Mouse (Mus musculus): ENCODE data around the gene Ctnna3. TPM values are rescaled to one million over a fixed set of nuclear protein-coding genes. Genes with fewer than 3 reads are reported as not detected.

Gene Ctnna3
- polyA plus RNA-seq, 1 experiment from 2014 or later, result 0.26 TPM

DNA sequence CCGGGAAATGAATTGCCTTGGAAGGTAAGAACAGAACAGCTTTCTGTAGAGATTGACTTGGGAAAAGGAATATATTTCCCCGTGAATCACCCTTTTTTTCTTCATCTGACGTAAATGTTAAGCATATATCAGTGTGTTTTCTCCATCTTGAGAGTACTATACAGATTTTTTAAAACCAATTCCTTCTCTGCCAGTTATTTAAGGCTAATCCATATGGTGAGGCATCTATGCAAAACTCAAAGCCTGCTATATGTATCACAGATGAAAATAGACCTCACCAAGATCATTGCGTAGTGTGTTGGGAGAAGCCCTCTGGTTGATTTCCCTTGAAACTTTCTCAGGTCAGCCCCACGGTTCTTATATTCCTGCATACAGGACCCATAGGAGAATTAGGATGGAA lies 464.7 kb downstream of the Ctnna3 start:
- Histone ChIP-seq H3K27ac (no peak overlapping the region), H3K27me3 (no peaks in the 10 kb centered on the region), H3K4me2 (no peak overlapping the region), H3K9ac (no peak overlapping the region), H3K4me3 (no peak overlapping the region), H3K4me1 (no peaks in the 10 kb centered on the region), H3K36me3 (ENCODE audit: poor library complexity, severe bottlenecking) (no peaks in the 10 kb centered on the region), H3K9me3 (replicated peaks) (no peaks in the 10 kb centered on the region)
- 91% methylated on average over 5 of the region's 5 CpGs for WGBS
- ATAC-seq, result no peak

DNA sequence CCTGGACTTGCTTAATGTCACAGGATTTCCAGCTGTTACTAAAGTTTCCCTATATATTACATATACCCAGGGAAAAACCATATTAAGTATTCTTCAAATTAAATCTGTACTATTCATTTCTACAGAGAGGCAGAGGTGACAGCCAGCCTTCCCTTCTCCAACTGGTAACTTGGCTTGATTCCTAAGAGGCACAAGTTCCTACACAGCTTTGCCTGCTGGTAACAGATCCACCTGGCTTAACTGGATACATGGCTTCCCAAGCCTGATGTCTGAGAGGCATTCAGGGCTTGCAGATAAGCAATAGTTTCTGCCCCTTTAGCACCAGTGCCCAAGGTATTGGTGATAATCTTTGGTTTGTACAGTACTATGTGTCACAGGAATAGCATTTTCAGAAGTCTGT lies 470.0 kb downstream of the Ctnna3 start:
- no peaks in the 10 kb centered on the region for H3K4me1 ChIP-seq
- H3K4me2 ChIP-seq, result no peak overlapping the region
- H3K4me3 ChIP-seq, result no peak overlapping the region
- H3K27me3 ChIP-seq, result no peaks in the 10 kb centered on the region
- H3K9ac ChIP-seq, result no peak overlapping the region
- no peak for ATAC-seq
- no peak overlapping the region for H3K27ac ChIP-seq
- no peaks in the 10 kb centered on the region for H3K36me3 ChIP-seq (ENCODE audit: poor library complexity, severe bottlenecking)
- H3K9me3 ChIP-seq (replicated peaks), result no peaks in the 10 kb centered on the region

DNA sequence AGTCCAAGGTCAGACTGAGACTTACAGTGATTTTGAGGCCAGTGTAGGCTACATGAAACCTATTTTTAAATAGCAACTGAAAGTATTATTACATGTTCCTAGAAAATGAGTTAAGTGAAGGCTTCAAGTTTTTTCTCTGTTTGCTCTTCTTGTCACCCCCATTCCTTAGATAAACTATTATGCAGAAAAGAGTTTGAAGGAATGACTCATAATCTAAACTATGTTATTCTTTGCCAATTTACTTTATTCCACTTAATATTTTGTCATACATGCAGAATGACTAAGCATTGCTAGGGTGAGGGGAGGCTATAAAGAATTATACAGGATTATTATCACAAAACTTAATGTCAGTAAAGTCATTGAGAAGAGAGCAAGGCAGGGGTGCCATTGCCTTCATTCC lies 479.0 kb downstream of the Ctnna3 start:
- ATAC-seq, result no peak
- H3K9me3 ChIP-seq (replicated peaks), result no peaks in the 10 kb centered on the region

DNA sequence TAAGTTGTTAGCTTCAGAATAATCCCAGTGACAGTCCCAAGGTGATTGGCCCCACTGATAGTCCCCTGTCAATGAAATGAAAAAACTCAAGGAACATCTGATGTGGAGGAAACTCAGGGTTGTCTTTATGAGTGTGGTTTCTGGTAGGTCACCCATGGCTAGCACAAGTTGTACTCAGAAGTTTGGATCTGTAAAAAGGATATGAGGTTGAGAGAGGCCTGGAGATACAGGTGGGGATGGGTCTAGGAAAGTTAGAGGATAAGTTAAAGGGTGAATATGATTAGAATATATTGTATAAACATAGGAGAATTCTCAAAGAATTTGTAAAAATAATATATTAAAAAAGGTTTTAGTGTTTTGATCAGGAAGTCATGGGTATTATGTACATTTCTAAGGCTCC lies 497.4 kb downstream of the Ctnna3 start, which contains the start of gene Gm10118:
Gene Gm10118, minus strand, starts transcription at position 101 of the 400 bp plus-strand sequence.
- Histone ChIP-seq H3K9me3 (replicated peaks) (no peaks in the 10 kb centered on the region), H3K4me2 (no peak within 1 kb of the TSS), H3K36me3 (ENCODE audit: poor library complexity, severe bottlenecking) (no peaks in the 10 kb centered on the region), H3K27me3 (no peaks in the 10 kb centered on the region), H3K4me1 (no peaks in the 10 kb centered on the region), H3K9ac (no peak within 1 kb of the TSS), H3K4me3 (no peak within 1 kb of the TSS), H3K27ac (no peak within 1 kb of the TSS)
- no peak for ATAC-seq

More for the DNA sequence above, 479.0 kb downstream of the Ctnna3 start:
- no peak overlapping the region for H3K27ac ChIP-seq
- no peaks in the 10 kb centered on the region for H3K27me3 ChIP-seq
- no peaks in the 10 kb centered on the region for H3K4me1 ChIP-seq
- no peaks in the 10 kb centered on the region for H3K36me3 ChIP-seq (ENCODE audit: poor library complexity, severe bottlenecking)
- H3K4me3 ChIP-seq, result no peak overlapping the region
- H3K9ac ChIP-seq, result no peak overlapping the region
- H3K4me2 ChIP-seq, result no peak overlapping the region

DNA sequence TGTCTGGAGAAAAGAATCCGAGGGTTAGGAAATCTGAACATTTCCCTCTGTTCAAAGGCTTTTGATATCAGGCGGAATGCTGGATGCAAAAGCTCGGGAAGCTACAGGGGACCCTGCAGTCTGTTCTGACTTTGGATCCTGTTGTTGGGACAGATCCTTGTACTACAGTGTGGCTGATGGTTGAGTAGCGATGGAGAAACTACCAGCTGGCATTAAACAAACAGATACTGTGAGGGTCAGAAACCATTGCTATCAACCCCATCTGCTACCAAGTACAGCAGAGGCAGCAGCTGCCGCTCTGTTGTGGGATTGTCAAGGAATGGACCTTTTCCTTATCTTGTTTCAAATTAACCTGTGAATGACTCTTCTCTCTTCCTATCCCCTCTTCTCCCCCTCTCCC lies 504.0 kb downstream of the Ctnna3 start:
- no peak overlapping the region for H3K4me2 ChIP-seq
- ATAC-seq, result peak; percentile 27; the same call in 1 of the 2 replicates

DNA sequence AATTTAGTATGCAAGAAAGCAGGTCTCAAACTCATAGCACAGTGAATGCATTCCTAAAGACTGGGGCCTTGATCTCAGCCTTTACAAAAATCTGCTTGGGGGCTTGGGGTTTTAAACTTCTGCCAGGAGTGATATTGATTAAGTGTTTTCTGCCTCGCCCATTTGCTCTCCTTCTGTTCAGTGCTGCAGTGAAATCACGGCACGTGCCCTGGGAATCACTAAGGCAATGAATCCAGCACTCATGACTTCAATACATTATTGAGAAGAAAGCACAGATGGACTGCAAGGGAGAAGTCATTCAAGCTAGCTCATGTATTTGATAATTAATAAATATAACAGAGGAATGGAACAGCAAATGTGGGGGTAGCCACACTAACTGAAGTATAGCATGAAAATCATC lies 515.6 kb downstream of the Ctnna3 start:
- Histone ChIP-seq H3K27ac (no peak overlapping the region), H3K4me1 (0 out of 2 replicates have a peak, but pooled peaks cover 10% of the 10 kb centered on the region), H3K9me3 (replicated peaks) (no peaks in the 10 kb centered on the region), H3K4me2 (no peak overlapping the region), H3K36me3 (ENCODE audit: poor library complexity, severe bottlenecking) (no peaks in the 10 kb centered on the region), H3K9ac (no peak overlapping the region), H3K27me3 (no peaks in the 10 kb centered on the region), H3K4me3 (no peak overlapping the region)
- WGBS, result 66% methylated on average over 3 of the region's 3 CpGs
- ATAC-seq, result no peak

More for the DNA sequence above, 504.0 kb downstream of the Ctnna3 start:
- no peaks in the 10 kb centered on the region for H3K27me3 ChIP-seq
- 71% methylated on average over 5 of the region's 5 CpGs for WGBS
- no peak overlapping the region for H3K27ac ChIP-seq
- no peak overlapping the region for H3K9ac ChIP-seq
- no peak overlapping the region for H3K4me3 ChIP-seq
- no peaks in the 10 kb centered on the region for H3K9me3 ChIP-seq (replicated peaks)
- H3K4me1 ChIP-seq, result no peaks in the 10 kb centered on the region
- no peaks in the 10 kb centered on the region for H3K36me3 ChIP-seq (ENCODE audit: poor library complexity, severe bottlenecking)

DNA sequence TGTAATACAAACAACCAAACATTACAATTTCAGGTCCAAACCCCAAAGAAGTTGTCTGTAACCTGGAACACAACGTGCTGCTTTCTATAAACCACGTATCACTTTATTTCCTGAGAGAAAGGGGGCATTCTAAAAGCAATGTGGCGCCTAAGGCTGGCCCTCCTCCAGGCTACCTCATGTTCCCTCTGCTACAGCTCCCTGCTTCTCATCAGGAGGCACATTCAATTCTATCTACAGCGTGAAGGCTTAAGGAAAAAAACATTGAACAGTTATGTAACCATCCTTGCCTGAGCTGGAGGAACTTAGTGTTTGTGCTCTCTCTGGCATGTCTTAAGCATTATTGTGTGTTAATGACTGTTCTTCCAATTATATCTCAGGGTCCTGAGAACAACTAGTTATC lies 517.4 kb downstream of the Ctnna3 start:
- 74% methylated on average over 4 of the region's 4 CpGs for WGBS
- H3K4me1 ChIP-seq, result 0 out of 2 replicates have a peak, but pooled peaks cover 4% of the 10 kb centered on the region
- no peaks in the 10 kb centered on the region for H3K9me3 ChIP-seq (replicated peaks)
- no peak overlapping the region for H3K4me3 ChIP-seq
- no peak overlapping the region for H3K4me2 ChIP-seq
- H3K27me3 ChIP-seq, result no peaks in the 10 kb centered on the region
- H3K27ac ChIP-seq, result no peak overlapping the region
- ATAC-seq, result no peak
- no peak overlapping the region for H3K9ac ChIP-seq
- no peaks in the 10 kb centered on the region for H3K36me3 ChIP-seq (ENCODE audit: poor library complexity, severe bottlenecking)

DNA sequence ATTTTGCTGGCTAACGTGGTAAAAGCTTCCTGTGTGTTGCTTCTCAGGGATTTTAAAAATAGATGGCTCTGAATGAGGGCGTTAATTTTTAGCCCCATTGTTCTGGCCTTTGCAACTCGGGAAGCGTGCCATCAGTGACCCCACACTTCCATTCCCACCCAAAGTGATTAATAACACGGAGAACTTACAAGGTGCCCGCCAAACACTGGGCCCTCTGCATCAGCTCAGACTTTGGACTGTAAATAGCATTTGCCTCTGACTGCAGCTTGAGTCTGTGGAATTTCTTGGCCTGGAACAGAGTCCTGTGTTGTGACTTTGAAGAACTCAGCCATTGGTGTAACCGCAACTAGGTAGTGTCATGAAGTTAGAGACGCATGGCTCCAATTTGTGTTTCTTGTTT lies 521.0 kb downstream of the Ctnna3 start:
- H3K4me2 ChIP-seq, result no peak overlapping the region
- H3K9ac ChIP-seq, result no peak overlapping the region
- 60% methylated on average over 8 of the region's 8 CpGs for WGBS
- H3K27ac ChIP-seq, result no peak overlapping the region
- H3K27me3 ChIP-seq, result no peaks in the 10 kb centered on the region
- H3K36me3 ChIP-seq (ENCODE audit: poor library complexity, severe bottlenecking), result no peaks in the 10 kb centered on the region
- no peak for ATAC-seq
- H3K4me3 ChIP-seq, result no peak overlapping the region
- no peaks in the 10 kb centered on the region for H3K9me3 ChIP-seq (replicated peaks)
- 0 out of 2 replicates have a peak, but pooled peaks cover 4% of the 10 kb centered on the region for H3K4me1 ChIP-seq

DNA sequence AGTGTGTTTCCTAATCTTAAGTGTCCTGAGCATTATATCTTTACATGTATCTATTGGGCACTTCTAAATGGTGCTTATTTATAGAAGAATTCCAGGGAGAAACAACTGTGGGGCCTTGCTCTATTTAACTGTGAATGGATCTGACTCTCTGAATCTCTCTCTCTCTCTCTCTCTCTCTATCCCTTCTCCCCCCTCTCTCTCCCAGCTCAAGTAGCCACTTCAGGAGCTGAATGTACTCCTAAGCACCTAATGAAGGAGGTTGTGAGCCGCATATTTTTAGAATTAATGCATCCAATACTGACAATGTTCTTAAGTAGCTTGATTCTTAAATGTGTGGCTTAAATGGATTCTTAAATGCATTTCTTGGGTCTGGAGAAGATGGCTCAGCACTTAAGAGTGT lies 521.6 kb downstream of the Ctnna3 start:
- H3K27me3 ChIP-seq, result no peaks in the 10 kb centered on the region
- no peak for ATAC-seq
- H3K36me3 ChIP-seq (ENCODE audit: poor library complexity, severe bottlenecking), result no peaks in the 10 kb centered on the region
- H3K4me2 ChIP-seq, result no peak overlapping the region
- H3K4me1 ChIP-seq, result no peaks in the 10 kb centered on the region
- H3K4me3 ChIP-seq, result no peak overlapping the region
- 71% methylated on average over 1 of the region's 1 CpGs for WGBS
- H3K9ac ChIP-seq, result no peak overlapping the region
- no peaks in the 10 kb centered on the region for H3K9me3 ChIP-seq (replicated peaks)
- H3K27ac ChIP-seq, result no peak overlapping the region

DNA sequence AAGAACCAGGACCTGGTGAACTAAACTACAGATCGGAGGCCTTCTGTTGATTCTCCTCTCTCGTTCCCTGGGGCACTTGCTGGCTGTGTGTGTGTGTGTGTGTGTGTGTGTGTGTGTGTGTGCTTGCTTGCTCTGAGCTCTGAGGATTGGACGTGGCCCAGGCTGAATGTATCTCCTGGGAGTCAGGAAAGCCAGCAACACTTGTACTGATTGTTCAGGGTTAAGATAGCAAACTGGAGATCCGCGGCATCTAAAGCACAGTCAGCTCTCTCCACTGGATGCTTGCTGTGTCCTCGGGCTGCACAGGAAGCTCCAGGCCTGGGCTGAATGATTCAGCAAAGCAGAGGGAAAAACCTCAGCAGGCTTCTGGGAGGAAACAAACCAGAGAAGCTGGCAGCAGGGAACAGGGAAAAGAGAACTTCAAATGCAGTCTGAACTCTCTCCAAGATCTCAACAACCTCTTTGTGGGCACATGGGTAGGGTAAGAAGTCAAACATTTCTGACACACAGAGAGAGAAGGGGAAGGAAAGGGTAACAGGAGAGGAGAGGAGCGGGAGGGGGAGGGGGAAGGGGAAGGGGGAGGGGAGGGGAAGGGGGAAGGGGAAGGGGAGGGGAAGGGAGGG lies 524.5 kb downstream of the Ctnna3 start:
- H3K36me3 ChIP-seq (ENCODE audit: poor library complexity, severe bottlenecking), result no peaks in the 10 kb centered on the region
- WGBS, result 29% methylated on average over 6 of the region's 7 CpGs
- H3K9ac ChIP-seq, result no peak overlapping the region
- no peaks in the 10 kb centered on the region for H3K4me1 ChIP-seq
- H3K9me3 ChIP-seq (replicated peaks), result no peaks in the 10 kb centered on the region
- no peak overlapping the region for H3K4me3 ChIP-seq
- ATAC-seq, result no peak
- no peak overlapping the region for H3K4me2 ChIP-seq
- no peaks in the 10 kb centered on the region for H3K27me3 ChIP-seq
- H3K27ac ChIP-seq, result no peak overlapping the region

DNA sequence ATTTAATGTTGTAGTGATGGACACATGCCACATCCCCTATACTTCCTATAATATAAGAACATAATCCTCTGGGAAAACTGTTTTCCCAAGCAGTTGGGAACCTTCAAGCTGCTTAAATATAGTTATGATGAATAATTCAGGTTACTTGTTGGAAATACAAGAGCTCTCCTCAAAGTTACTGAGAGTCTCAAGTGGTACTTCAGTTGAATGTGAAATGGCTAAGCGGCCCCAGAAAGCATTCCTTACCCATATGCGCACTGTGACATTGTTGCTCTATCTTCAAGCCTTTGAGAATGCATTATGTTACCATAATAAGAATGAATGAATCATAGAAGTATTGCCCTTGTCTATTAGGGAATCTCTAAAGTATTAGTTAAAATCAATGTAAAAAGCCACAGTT lies 542.4 kb downstream of the Ctnna3 start:
- H3K9me3 ChIP-seq (replicated peaks), result no peaks in the 10 kb centered on the region
- 87% methylated on average over 2 of the region's 2 CpGs for whole genome bisulfite sequencing
- ATAC-seq, result no peak
- 0 out of 2 replicates have a peak, but pooled peaks cover 4% of the 10 kb centered on the region for H3K4me1 ChIP-seq
- H3K27ac ChIP-seq, result no peak overlapping the region
- H3K36me3 ChIP-seq (ENCODE audit: poor library complexity, severe bottlenecking), result no peaks in the 10 kb centered on the region
- no peak overlapping the region for H3K9ac ChIP-seq
- no peak overlapping the region for H3K4me3 ChIP-seq
- no peaks in the 10 kb centered on the region for H3K27me3 ChIP-seq
- H3K4me2 ChIP-seq, result no peak overlapping the region

DNA sequence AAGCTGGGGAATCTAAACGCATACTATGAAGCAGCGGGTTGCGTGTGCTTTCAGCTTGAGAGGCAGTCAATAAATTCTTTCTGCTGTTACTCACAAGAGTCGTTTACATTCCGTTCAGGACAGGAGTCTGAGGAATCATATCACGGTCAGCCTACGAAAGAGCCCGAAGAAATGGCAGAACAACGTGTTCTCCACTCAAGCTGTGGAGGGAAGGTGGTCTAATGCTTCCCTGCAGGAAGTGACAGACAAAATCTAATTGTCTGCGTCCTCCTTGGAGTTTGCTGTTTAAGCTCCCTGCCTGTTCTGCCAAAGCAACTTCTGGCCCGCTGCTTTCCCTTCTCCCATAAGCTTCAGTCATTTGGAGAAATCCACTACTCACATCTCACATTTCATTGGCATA lies 548.2 kb downstream of the Ctnna3 start:
- Histone ChIP-seq H3K9ac (no peak overlapping the region), H3K27ac (peak overlapping the region; percentile 60), H3K4me3 (peak overlapping the region; percentile 16), H3K27me3 (no peaks in the 10 kb centered on the region), H3K36me3 (ENCODE audit: poor library complexity, severe bottlenecking) (no peaks in the 10 kb centered on the region), H3K4me2 (peak overlapping the region; percentile 50), H3K9me3 (replicated peaks) (no peaks in the 10 kb centered on the region), H3K4me1 (peaks cover 13% of the 10 kb centered on the region)
- WGBS, result 21% methylated on average over 11 of the region's 11 CpGs
- peak; percentile 23; the same call in 1 of the 2 replicates for ATAC-seq

DNA sequence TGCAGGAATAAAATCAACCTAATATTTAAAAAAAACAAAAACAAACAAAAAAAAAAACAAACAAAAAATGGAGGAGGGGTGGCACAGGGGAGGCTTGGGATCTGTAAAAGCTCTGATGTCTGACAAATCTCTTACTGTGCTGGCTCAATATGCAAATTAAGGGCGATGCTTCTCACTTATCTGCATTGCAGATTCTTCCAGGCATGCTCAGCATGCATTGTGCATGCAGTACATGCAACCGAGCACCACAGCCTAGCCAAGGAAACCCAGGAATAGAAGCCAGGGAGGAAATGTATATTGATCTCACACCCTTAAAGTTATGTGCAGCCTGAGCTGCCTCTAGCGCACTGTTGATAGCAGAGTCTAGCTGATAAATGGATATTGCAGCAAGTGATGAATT lies 548.6 kb downstream of the Ctnna3 start:
- Histone ChIP-seq H3K4me1 (peaks cover 13% of the 10 kb centered on the region), H3K27ac (no peak overlapping the region), H3K36me3 (ENCODE audit: poor library complexity, severe bottlenecking) (no peaks in the 10 kb centered on the region), H3K27me3 (no peaks in the 10 kb centered on the region), H3K9me3 (replicated peaks) (no peaks in the 10 kb centered on the region), H3K4me2 (peak overlapping the region; percentile 50), H3K4me3 (no peak overlapping the region), H3K9ac (no peak overlapping the region)
- ATAC-seq, result peak; percentile 93
- WGBS, result 34% methylated on average over 3 of the region's 3 CpGs
